Mouse (Mus musculus): ENCODE measurements around the gene Pnkp.
"Not testable (repeated sequence)": the region's sequence is repeated elsewhere in the genome, so short reads cannot be mapped to it uniquely, and the experiment has no call there.

Gene Pnkp

DNA sequence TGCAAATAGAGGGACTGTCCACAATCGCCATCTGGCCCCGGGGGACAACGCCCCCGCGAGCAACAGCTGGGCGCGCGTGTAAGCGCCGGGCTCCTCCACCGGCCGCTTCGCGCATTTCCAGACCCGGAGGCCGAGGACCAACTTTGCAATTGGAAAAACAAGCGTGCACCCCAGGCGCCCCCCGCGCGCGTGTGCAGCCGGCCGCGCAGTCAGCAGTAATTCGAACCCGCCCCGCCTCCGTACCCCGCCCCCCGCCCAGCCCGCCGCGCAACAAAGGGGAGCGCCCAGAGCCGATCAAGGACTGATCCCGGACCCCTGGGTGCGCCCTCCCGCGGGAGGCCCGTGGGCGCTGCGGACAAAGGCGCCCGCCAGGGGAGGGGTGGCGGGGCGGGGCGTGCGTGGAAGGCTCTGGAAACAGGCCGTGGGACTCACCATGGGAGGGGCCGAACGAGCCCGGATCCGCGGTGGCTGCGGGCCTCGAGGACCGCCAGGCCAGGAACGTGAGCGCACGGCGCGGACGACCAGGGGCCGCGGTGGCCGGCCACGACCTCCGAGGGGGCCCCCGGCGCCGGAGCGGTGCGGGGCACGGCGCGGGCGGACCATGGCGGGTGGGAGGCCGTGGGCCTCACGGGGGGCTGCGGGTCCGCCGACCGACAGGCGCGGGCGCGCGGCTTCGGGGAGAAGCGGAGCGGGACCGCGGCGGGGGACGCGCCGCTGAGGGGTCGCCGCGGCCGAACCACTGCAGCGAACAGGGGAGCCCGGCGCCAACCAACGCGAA is 12.2 kb downstream of the Pnkp start:
- DNase-seq (ENCODE audit: inconsistent age in 2 of 2, low spot score in 1 of 2): peak; percentile 84 to 91

DNA sequence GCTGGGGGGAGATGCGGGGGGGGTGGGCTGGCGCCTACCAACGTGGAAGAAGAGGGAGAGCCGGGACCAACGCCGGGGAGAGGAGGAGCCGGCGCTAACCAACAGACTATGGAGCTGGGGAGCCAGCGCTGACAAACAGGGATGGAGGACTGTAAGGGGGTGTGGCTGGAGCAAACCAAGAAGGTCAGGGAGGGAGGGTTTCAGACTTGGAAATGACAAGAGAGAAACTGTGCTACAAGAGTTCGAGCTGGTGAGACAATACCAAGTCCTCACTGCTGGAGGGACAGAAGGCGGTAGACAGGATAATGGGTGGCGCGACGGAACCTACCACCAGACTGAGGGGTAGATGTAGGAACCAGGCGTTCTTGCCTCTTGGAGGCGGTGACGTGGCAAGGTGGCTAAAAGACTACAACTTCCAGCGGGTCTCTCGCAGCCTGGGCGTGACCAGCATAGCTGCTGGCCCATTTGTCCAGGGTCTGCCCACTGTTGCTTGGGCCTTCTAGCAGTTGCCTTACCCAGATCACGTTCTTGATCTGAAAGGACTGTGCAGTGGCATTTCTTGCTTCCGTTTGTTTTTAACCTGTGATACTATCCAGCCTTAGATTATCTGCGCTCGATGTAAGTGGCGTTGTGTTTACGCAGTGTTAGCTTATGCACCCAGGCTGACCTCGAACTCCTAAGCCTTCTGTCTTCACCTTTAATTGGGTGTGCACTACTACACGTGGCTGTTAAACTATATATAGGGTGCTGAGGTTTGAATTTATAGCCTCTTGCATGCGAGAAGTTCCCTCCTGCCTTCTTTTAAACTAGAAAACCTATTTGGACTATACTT is 13.0 kb downstream of the Pnkp start, which contains the start of gene Ptov1:
Gene Ptov1 (minus strand): TSS at position 92 of the 832 bp plus-strand sequence.
- peak; percentile 97 to 98 for DNase-seq (ENCODE audit: inconsistent age in 2 of 2, low spot score in 1 of 2)

DNA sequence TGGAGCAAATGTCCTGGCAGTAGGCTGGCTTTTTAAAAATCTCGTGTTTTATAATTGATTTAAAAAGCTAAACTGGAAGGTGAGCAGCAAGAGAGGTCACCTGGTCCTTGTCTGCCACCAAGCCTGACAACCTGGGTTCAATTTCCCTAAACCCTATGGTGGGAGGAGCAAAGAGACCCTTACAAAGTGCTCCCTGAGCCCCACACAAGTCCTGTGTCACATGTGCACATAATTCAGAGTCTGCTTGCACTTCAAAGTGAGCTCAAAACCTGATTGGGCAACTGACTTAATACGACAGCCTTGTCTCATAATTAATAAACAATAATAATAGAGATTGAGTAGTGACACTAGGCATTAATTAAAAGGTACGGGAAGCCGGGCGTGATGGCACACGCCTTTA is 13.7 kb downstream of the Pnkp start:
- peak in 1 of 2 experiments; percentile 59 for DNase-seq (ENCODE audit: inconsistent age in 2 of 2, low spot score in 1 of 2)

DNA sequence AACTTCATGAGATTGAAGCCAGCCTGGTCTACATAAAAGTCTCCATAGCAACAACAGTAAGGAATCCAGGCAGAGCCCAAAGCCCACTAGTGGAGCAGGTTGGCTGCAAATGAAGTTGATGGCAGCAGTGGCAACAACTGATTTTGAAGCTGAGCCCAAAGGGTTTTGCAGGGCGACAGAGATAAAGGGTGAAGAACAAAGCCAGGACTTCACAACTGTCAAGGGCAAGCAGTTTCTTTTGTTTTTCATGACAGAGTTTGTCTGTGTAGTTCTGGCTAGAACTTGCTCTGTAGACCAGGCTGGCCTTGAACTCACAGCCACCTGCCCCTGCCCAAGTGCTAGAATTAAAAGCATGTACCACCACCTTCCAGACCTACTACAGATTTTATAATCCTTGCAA is 14.2 kb downstream of the Pnkp start:
- no peak for DNase-seq (ENCODE audit: inconsistent age in 2 of 2, low spot score in 1 of 2)

DNA sequence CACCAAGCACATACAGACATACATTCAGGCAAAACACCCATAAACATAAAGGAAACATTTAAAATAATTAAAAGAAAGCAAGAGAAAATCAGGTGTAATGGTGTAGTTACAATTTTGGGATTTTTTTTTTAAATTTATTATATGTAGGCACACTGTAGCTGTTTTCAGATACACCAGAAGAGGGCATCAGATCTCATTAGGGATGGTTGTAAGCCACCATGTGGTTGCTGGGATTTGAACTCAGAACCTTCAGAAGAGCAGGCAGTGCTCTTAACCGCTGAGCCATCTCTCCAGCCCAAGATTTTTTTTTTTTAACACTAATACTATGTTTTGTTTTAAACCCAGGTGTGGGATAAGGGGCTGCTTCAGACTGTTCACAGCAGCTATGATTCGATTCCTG is 14.8 kb downstream of the Pnkp start:
- DNase-seq (ENCODE audit: inconsistent age in 2 of 2, low spot score in 1 of 2): not testable (repeated sequence)

DNA sequence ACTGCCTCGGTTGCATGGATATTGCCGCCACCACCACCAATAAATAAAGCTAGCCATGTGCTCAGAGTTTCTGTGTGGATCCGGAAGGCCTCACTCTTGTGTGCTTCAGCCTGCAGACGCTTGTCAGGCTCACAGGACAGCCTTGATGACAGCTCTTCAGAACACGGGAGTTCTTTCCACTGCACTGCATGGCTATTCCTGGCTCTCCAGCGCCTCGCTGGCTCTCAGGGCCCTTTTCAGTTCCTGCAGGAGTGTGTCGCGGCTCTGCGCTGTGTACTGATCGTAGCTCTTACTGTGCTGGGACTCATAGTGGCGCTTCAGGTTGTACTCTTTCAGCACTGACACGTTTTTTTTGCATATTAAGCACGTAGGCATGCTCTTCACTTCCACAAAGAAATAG is 20.9 kb downstream of the Pnkp start:
- DNase-seq (ENCODE audit: inconsistent age in 2 of 2, low spot score in 1 of 2): no peak

DNA sequence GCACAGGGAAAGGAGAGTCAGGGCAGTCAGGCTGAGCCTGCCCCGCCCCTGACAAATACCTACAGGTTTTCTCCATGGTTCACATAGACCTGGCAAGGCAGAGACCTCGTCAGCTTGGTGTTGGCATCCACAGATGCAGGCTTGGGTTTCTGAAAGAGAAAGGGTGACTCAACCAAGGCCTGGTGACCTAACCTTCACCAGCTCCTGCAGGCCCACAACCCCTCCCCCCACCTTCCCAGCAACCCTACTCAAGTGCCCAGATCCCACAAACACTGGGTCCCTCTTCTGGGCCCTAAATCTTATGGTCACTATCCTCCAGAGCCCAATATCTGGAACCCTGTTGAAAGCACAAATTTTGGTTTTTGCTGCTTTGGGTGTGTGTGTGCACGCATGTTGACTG is 26.1 kb downstream of the Pnkp start:
- peak; percentile 65 to 86 for DNase-seq (ENCODE audit: inconsistent age in 2 of 2, low spot score in 1 of 2)

DNA sequence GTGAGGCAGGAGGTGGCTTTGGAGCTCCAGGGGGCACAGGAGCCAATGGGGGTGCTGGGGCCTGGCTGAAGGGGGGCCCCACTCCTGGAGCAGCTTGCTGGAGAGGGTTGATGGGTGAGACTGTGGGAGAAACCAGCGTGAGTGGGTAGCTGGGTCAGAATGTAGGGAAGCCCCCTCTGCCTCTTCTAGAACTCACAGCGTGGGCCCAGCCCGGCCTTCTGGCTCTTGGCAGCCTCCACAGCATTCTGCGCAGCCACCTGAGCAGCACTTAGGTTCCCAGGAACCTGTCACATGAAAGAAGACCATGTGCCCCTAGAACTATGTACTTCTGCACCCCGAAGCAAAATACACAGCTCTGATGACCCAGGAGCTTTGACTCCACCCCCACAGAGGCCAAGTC is 27.7 kb downstream of the Pnkp start:
- no peak for DNase-seq (ENCODE audit: inconsistent age in 2 of 2, low spot score in 1 of 2)

DNA sequence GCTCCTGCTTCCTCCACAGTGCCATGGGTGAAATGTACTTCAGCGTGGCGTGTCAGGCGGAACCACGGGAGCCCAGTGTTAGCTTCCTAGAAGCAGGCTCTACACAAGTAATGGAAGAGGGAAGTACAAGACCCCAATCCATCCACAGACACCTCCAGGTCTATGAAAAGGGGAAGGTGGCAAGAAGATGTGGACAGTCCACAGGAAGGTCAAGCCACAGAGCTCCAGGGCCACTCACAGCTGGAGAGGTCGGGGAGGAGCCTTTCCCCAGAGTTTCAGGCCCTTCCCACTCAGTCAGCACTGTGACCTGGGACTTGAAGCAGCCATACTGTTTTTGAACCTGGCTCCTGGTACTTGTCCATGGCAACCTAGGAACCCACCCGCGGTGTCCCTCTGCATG is 30.0 kb downstream of the Pnkp start:
- DNase-seq (ENCODE audit: inconsistent age in 2 of 2, low spot score in 1 of 2): no peak

DNA sequence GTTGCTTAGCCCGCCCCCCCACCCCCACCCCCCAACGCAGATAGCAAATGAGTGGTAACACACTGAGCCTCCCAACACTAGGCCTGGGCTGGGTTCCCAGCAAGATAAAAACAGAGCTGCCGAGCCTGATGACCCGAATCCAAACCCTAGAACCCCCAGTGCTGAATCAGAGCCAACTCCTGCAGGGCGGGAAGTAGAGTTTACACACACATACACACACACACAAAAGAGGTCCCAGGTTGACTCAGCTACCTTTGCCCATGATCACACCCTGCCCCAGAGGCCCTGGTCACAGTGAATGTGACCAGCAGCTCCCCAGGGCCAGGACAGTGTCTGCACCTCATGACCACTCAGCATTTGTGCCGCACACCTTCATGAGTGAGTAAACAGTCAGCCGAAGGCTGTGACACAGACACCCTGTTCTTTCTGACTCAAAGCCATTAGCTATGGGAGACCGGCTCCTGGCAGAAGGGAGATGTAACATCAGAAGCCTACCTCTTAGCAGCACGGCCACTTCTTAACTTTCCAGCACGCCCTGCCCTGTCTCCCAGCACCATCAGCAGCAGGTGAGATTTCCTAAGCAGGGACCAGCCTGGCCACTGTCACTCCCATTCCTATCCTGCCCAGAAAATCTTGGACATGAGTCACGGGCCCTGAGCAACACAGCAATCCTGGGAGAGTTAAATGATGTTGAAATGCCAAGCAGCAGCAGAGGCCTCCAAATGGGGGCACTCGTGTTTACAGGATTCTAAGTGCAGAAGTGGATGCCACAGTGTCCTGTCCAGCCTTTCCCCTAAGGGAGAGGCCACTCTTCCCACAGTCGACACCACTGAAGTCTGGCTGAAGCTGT is 31.5 kb downstream of the Pnkp start:
- DNase-seq (ENCODE audit: inconsistent age in 2 of 2, low spot score in 1 of 2): peak in 1 of 2 experiments; percentile 80

DNA sequence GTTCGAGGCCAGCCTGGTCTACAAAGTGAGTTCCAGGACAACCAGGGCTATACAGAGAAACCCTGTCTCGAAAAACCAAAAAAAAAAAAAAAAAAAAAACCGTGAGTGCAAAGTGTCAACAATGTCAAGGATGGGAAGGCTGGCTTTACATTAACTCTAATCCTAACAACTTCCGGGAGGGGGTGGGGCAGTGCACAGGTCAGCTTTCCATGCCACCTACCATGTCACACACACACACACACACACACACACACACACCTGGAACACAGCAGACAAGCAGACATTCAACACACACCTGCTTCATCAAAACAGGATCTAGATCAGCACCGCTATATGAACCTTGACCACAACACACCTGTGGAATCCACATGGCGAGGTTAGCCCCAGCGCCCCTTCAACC is 33.2 kb downstream of the Pnkp start:
- DNase-seq (ENCODE audit: inconsistent age in 2 of 2, low spot score in 1 of 2): no peak

DNA sequence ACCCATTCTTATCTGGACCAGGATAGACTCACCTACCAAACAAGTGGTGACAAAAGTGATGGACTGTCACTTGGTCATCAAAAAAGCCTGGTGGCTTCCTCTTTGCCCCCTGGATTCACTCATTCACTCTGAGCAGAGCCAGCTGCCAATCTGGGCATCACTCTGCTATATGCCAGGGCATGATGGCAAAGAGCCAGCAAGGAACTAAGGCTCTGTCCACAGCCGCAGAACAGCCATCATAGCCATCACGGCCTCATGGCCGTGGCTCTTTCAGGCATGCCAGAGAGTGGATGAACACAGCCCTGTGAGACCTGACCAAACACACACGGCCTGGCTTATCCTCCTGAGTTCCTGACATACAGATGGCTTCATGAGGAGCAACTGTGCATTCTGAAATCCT is 33.8 kb downstream of the Pnkp start:
- peak in 1 of 2 experiments; percentile 62 for DNase-seq (ENCODE audit: inconsistent age in 2 of 2, low spot score in 1 of 2)

DNA sequence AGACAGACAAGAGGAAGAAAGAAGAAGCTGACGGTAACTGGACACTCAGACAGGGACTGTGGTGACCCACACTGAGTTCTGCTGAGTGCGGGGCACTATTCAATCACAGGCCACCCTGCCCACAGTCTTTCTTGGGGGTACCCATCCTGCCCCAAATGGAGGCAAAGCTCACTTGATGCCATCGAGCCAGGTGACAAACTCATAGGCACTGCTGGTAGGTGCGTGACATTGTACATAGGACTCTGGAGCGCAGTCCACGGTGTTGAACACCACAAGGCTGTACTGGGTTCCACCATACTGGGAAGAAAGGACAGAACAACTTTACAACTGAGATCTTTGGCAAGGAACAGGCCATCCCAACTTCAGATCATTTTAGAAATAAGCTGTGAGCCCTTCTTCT is 34.7 kb downstream of the Pnkp start:
- DNase-seq (ENCODE audit: inconsistent age in 2 of 2, low spot score in 1 of 2): no peak

DNA sequence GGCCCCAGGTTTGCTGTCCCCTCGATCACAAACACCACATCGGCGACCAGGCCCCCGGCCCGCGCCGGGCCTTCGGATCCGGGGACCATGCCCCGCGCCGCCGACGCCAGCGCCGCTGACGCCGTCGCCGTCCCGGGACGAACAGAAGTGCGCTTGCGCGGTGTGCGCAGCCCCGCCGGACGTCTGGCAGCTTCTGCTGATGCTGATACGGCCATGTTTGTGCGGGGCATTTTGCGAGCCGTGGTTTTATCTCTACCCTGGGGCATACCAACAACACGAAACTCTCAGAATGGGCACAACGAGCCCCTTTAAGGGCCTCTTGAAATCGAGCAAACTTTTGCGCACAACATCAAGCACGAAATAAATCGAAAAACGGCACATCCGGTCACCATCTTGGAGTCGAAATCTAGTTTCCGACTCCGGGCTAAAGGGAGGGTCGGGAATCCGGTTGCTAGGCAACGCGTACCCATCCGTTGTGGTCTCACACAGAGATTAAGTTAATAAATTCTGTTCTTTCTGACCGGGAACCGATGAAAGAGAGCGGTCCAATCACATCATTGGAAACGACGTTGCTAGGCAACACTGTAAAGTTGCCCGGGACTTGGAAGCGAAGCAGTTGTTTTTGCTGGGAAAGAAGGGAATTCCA is 35.5 kb downstream of the Pnkp start, which contains the start of gene Med25:
Gene Med25 (minus strand): TSS at position 437 of the 646 bp plus-strand sequence.
- peak; percentile 94 to 99 for DNase-seq (ENCODE audit: inconsistent age in 2 of 2, low spot score in 1 of 2)

DNA sequence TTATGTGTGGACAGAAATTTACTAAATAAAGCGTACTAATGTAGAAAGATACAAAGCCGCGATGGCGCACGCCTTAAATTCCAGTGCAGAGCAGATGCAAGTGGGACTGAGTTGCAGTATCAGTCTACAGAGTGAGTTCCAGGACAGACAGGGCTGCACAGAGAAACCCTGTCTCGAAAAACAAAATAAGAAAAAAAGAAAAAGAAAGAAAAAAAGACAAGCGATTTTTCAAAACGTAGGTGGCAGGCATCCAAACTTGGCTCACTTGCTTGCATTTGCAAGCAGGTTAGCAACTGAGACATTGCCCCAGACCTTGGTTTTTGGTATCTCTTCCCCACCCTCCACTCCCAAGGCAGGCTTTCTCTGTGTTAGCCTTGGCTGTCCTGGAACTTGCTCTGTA is 36.3 kb downstream of the Pnkp start:
- peak in 1 of 2 experiments; percentile 66 for DNase-seq (ENCODE audit: inconsistent age in 2 of 2, low spot score in 1 of 2)

DNA sequence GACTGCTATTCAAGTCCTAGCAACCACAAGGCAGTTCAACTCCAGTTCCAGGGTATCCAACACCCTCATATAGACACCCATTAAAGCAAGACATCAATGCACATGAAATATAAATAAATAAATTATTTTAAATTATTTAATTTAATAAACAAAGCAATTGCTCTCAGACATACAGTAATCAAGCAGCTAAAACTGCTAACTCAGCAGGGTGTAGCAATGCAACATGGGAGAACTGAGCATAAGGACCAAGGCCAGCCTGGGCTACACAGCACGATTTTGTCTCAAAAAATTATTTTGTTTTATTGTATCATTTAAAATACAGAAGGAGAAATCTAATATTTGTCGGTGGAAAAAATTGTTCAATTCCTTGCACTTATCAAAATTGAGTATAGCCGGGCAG is 37.2 kb downstream of the Pnkp start:
- DNase-seq (ENCODE audit: inconsistent age in 2 of 2, low spot score in 1 of 2): no peak

DNA sequence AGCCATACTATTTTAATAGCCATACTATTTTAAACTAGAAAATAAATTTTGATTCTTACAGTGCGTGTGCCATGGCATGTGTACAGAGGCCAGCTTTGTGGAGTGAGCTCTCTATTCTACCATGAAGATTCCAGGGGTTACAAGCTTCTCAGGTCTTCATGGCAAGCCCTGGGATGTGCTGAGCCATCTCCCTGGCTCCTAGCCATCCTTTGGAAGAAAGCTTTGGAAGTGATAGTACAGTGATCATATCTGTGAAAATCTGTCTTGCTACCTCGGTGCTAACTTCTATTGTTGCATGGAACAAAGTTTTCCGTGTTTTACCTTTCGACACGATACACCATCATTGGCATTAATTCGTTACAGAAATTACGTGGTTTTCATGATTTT is 38.3 kb downstream of the Pnkp start:
- no peak for DNase-seq (ENCODE audit: inconsistent age in 2 of 2, low spot score in 1 of 2)

DNA sequence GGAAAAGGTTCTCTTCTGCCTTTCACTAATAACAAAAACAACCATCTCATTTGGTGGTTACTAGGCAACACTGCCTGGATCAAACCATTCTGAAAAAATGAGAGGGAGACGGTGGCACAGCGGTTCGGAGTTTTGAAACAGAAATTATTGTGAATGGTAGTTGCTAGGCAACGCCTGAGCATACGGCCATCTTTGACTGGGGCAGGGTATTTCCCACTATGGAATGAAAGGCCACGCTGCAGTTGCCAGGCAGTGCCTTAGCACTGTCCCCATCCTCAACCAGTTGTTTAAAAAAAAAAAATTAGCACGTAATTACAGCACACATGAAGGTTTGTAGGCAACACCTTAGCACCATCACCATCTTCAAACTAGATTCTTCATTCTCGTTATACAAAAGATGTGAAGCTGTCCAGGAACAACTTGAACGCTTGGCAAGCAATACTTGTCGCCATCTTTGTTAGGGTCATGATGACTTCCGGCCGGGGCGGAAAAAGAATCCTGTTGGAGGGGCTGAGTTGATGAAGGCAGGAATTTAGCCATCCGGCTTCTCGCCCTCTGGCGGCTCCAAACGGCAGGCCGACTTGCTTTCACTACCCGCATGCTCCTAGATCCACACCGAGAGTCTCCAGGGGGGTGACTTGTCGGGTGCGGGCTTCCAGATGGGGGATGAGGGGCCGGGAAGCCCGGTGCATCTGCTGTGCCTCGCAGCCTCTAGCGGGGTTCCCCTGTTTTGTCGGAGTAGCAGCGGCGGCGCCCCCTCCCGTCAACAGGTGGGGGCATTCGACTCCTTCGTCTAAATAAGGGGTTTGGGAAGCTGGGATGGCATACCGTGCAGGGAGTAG is 38.9 kb downstream of the Pnkp start, which contains the start of gene Fuz:
Gene Fuz (plus strand): TSS at position 487 of the 842 bp plus-strand sequence.
- DNase-seq (ENCODE audit: inconsistent age in 2 of 2, low spot score in 1 of 2): peak; percentile 93 to 98

DNA sequence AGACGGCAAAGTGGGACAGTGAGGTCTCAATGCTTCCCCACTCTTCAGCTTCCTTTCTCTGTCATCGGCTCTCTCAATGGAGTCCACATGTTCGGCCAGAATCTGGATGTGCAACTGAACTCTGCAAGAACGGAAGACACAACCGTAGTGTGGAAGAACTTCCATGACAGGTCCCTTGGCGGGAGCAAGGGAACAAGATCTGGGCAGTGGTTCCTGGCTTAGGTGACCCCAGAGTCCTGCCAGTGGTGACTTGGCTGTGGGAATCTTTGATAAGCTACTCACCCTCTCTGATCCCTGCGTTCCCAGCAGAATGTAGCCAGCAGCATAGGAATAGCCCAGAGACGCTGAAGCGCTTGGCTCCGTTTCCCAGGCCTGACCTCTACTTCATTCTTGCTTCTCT is 39.6 kb downstream of the Pnkp start:
- no peak for DNase-seq (ENCODE audit: inconsistent age in 2 of 2, low spot score in 1 of 2)

DNA sequence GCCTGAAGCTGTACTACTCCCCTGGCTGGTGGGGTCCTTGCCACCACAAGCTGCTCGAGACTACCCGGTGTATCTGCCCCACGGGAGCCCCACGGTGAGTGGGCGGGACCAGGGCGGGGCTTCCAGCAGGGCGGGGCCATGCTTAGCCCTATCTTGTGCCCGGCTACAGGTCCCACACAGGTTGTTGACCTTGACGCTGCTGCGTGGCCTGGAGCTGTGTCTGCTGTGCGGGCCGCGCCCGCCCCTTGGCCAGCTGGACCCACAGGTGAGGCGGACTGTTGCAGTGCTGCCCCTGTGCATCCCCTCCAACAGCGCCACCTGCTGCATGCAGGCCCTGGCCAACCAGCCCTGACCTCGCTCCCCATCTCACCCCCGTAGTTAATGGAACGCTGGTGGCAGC is 41.7 kb downstream of the Pnkp start:
- DNase-seq (ENCODE audit: inconsistent age in 2 of 2, low spot score in 1 of 2): peak; percentile 73 to 86

All from adrenal gland, adult (tissue).